Mouse (Mus musculus): ENCODE data around the gene Agpat4. TPM values are rescaled to one million over a fixed set of nuclear protein-coding genes. Genes with fewer than 3 reads are reported as not detected.
A peak's percentile ranks its signal among the peaks of the same experiment; 100 is the strongest.

Gene Agpat4
- 62.0 and 65.7 TPM in 2 replicates for polyA plus RNA-seq (2015; fragmentation: Nextera tagmentation; extraction: Ambion mirVana)

DNA sequence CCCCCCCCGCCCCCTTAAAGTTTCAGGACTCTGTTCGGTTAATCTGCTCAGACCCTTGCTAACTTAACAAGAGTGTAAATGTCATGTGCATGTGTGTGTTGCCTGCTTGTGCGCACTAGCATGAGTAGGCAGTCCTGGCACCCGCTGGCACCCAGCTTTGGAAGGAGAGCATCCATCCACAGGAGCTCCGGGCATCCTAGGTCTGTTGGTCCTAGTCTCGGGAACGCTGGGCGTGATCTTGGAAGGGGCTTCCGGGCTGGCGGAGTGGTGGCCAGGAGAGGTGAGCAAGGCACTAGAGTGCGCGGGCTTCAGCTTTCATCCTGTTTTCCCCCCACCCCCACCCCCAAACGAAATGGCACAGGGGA, at the start of gene Agpat4:
TSS of gene Agpat4 (plus strand) at position 144 of the 365 bp plus-strand sequence.
- peak within 1 kb of the TSS; percentile 89 for H3K27ac ChIP-seq
- 0% methylated on average over 13 of the region's 13 CpGs for WGBS
- H3K36me3 ChIP-seq (replicated peaks), result no peaks in the 10 kb centered on the region
- H3K4me1 ChIP-seq, result peaks cover 23% of the 10 kb centered on the region
- H3K27me3 ChIP-seq (replicated peaks), result no peaks in the 10 kb centered on the region
- peak; percentile 82 for ATAC-seq (replicated peaks)
- no peaks in the 10 kb centered on the region for H3K9me3 ChIP-seq
- H3K4me3 ChIP-seq, result peak within 1 kb of the TSS; percentile 60
- peak within 1 kb of the TSS; percentile 70 for H3K9ac ChIP-seq
- H3K4me2 ChIP-seq, result peak within 1 kb of the TSS; percentile 94

GRCm38 (mm10) chr17:12076816-12077215, 41.7 kb upstream of the Agpat4 start:
- no peak for ATAC-seq (replicated peaks)
- H3K27me3 ChIP-seq (replicated peaks), result no peaks in the 10 kb centered on the region
- no peak overlapping the region for H3K9ac ChIP-seq
- no peak overlapping the region for H3K27ac ChIP-seq
- no peak overlapping the region for H3K4me2 ChIP-seq
- H3K9me3 ChIP-seq, result no peaks in the 10 kb centered on the region
- WGBS, result 37% methylated on average over 2 of the region's 2 CpGs
- no peaks in the 10 kb centered on the region for H3K36me3 ChIP-seq (replicated peaks)
- no peaks in the 10 kb centered on the region for H3K4me1 ChIP-seq
- no peak overlapping the region for H3K4me3 ChIP-seq

DNA sequence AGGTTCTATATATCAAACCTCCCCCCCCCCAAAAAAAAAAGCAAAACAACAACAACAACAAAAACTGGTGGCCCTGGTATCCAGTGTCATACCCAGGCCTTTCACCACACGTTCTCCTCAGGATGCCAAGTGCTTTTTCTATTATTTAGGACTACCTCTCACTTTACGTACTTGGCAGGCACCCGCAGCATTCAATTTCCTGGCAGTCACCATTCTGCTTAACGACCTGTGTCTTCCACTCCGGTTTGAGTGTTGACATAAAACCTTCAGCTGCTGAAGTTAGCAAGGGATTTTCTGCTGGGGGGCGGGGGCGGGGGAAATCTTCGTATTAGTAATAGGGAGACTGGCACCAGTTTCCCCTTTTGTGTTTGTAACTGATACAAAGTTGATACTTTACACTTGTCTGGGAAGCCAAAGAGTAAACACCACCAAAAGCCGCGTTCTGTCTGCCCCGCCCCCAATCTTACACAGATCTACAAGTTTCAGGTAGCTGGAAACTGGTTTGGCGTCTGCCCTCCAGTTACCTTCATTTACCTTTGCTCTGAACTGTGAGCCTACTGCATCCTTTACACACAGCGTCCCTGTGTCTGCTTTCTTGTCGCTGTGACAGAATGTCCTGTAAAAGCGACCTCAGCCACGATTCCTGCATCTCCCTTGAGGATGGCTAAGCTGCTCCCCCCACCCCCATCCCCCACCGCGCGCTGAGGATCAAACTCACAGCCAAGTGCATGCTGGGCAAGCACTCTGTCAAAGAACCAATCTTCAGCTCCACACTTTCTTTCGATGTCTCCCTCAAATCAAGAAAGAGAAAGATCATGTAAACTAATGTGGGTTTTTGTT, 37.6 kb upstream of the Agpat4 start:
- Histone ChIP-seq H3K4me2 (no peak overlapping the region), H3K27me3 (replicated peaks) (no peaks in the 10 kb centered on the region), H3K9me3 (no peaks in the 10 kb centered on the region), H3K9ac (no peak overlapping the region), H3K36me3 (replicated peaks) (no peaks in the 10 kb centered on the region), H3K27ac (no peak overlapping the region), H3K4me3 (no peak overlapping the region), H3K4me1 (no peaks in the 10 kb centered on the region)
- no peak for ATAC-seq (replicated peaks)
- 51% methylated on average over 20 of the region's 20 CpGs for WGBS

- no peak overlapping the region for H3K4me2 ChIP-seq
- no peaks in the 10 kb centered on the region for H3K27me3 ChIP-seq (replicated peaks)
- no peak overlapping the region for H3K9ac ChIP-seq
- H3K4me1 ChIP-seq, result no peaks in the 10 kb centered on the region
- 92% methylated on average over 5 of the region's 5 CpGs for WGBS
- H3K4me3 ChIP-seq, result no peak overlapping the region
- H3K9me3 ChIP-seq, result no peaks in the 10 kb centered on the region
- no peak for ATAC-seq (replicated peaks)
- H3K36me3 ChIP-seq (replicated peaks), result no peaks in the 10 kb centered on the region
- H3K27ac ChIP-seq, result no peak overlapping the region
Observed at GRCm38 (mm10) chr17:12082201-12082600, 36.3 kb upstream of the Agpat4 start.

DNA sequence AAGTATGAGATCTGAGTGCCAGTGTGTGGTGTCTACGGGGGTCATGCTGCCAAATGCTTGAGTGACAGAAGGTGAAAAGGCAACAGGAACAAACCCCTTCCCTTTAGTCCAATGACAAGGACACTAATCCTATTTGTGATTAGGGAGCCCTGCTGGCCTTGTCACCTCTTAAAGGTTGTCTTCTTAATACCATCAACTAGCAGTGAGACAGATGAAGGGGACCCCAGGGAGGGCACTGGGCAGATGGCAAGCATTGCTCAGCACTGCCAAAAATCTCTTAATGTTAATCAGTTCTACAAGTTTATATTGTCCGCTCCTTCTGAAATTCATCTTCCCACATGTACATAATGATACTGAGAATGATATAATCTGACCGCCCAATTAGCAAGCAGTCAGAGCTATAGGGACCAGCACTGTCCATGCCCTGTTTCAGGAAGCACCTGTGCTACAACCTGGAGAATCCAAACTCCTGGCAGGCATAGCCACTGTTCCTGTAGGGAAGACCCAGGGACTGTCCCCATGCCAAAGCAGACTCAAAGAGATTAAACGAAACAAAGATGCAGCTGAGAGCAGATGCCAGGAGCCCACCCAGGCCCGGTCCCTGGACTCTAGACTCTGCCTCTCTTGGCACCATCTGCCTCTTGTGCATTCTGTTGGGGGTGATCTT, 28.1 kb upstream of the Agpat4 start:
- Histone ChIP-seq H3K27ac (no peak overlapping the region), H3K9ac (no peak overlapping the region), H3K9me3 (no peaks in the 10 kb centered on the region), H3K27me3 (replicated peaks) (no peaks in the 10 kb centered on the region), H3K4me3 (no peak overlapping the region), H3K4me2 (no peak overlapping the region), H3K4me1 (0 out of 2 replicates have a peak, but pooled peaks cover 6% of the 10 kb centered on the region), H3K36me3 (replicated peaks) (no peaks in the 10 kb centered on the region)
- no peak for ATAC-seq (replicated peaks)
- WGBS, result 46% methylated on average over 5 of the region's 5 CpGs

GRCm38 (mm10) chr17:12092901-12093564, 25.5 kb upstream of the Agpat4 start:
- Histone ChIP-seq H3K4me3 (no peak overlapping the region), H3K27ac (no peak overlapping the region), H3K27me3 (replicated peaks) (no peaks in the 10 kb centered on the region), H3K4me2 (no peak overlapping the region), H3K4me1 (0 out of 2 replicates have a peak, but pooled peaks cover 6% of the 10 kb centered on the region), H3K9me3 (no peaks in the 10 kb centered on the region), H3K36me3 (replicated peaks) (no peaks in the 10 kb centered on the region), H3K9ac (no peak overlapping the region)
- WGBS, result 55% methylated on average over 6 of the region's 6 CpGs
- no peak for ATAC-seq (replicated peaks)

DNA sequence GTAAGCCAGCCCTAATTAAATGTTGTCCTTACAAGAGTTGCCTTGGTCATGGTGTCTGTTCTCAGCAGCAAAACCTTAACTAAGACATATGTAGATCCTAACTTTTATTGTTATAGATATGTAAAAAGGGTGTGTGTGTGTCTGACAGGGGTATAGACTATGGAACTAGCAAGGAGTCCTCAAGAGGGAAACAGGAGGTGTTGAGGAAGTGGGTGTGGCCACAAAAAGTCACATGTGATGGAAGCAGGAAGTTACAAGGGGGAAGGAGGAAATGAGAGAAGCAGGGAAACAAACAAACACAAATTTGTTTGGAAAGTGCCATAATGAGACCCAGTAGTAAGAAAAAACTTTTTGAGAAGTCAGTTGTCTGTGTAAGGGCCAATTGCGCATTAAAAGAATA, 24.5 kb upstream of the Agpat4 start:
- no peaks in the 10 kb centered on the region for H3K36me3 ChIP-seq (replicated peaks)
- no peaks in the 10 kb centered on the region for H3K9me3 ChIP-seq
- H3K4me1 ChIP-seq, result 0 out of 2 replicates have a peak, but pooled peaks cover 6% of the 10 kb centered on the region
- no peaks in the 10 kb centered on the region for H3K27me3 ChIP-seq (replicated peaks)
- no peak overlapping the region for H3K27ac ChIP-seq
- no peak overlapping the region for H3K4me3 ChIP-seq
- WGBS, result 98% methylated on average over 1 of the region's 1 CpGs
- ATAC-seq (replicated peaks), result no peak
- no peak overlapping the region for H3K4me2 ChIP-seq
- H3K9ac ChIP-seq, result no peak overlapping the region

- H3K9ac ChIP-seq, result no peak overlapping the region
- no peak for ATAC-seq (replicated peaks)
- no peaks in the 10 kb centered on the region for H3K36me3 ChIP-seq (replicated peaks)
- H3K4me1 ChIP-seq, result 0 out of 2 replicates have a peak, but pooled peaks cover 6% of the 10 kb centered on the region
- H3K27ac ChIP-seq, result no peak overlapping the region
- 80% methylated on average over 9 of the region's 9 CpGs for WGBS
- no peak overlapping the region for H3K4me3 ChIP-seq
- no peak overlapping the region for H3K4me2 ChIP-seq
- H3K27me3 ChIP-seq (replicated peaks), result no peaks in the 10 kb centered on the region
- H3K9me3 ChIP-seq, result no peaks in the 10 kb centered on the region
Observed at GRCm38 (mm10) chr17:12094827-12095590, 23.5 kb upstream of the Agpat4 start.

- Histone ChIP-seq H3K36me3 (replicated peaks) (no peaks in the 10 kb centered on the region), H3K4me1 (no peaks in the 10 kb centered on the region), H3K27ac (no peak overlapping the region), H3K27me3 (replicated peaks) (no peaks in the 10 kb centered on the region), H3K9ac (no peak overlapping the region), H3K9me3 (no peaks in the 10 kb centered on the region), H3K4me2 (no peak overlapping the region), H3K4me3 (no peak overlapping the region)
- ATAC-seq (replicated peaks), result no peak
Observed at GRCm38 (mm10) chr17:12099415-12099814, 19.1 kb upstream of the Agpat4 start.

DNA sequence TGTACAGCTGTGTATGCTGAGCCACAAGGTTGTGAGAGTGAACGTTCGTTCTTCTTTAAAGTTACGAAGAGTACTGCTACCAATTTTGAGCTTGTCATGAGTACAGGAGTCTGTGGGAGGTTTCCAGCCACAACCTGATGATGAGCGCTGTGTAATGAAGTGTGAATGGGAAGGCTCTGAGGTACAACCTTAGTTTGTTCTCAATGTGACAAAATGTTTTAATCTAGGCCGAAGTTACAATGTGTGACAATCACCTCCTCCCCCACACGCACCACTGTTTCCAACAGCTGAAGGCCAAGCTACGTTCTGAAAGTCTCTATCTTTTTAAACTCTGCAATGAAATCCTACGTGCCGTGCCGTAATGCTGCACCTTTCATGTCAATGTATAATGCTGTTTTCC, 16.2 kb upstream of the Agpat4 start:
- H3K4me3 ChIP-seq, result no peak overlapping the region
- no peak for ATAC-seq (replicated peaks)
- no peaks in the 10 kb centered on the region for H3K4me1 ChIP-seq
- H3K36me3 ChIP-seq (replicated peaks), result no peaks in the 10 kb centered on the region
- no peaks in the 10 kb centered on the region for H3K27me3 ChIP-seq (replicated peaks)
- 95% methylated on average over 10 of the region's 10 CpGs for WGBS
- no peak overlapping the region for H3K4me2 ChIP-seq
- H3K9me3 ChIP-seq, result no peaks in the 10 kb centered on the region
- no peak overlapping the region for H3K27ac ChIP-seq
- H3K9ac ChIP-seq, result no peak overlapping the region

GRCm38 (mm10) chr17:12103781-12104180, 14.7 kb upstream of the Agpat4 start:
- Histone ChIP-seq H3K4me2 (no peak overlapping the region), H3K4me3 (no peak overlapping the region), H3K36me3 (replicated peaks) (no peaks in the 10 kb centered on the region), H3K9ac (no peak overlapping the region), H3K9me3 (no peaks in the 10 kb centered on the region), H3K27ac (no peak overlapping the region), H3K27me3 (replicated peaks) (no peaks in the 10 kb centered on the region), H3K4me1 (no peaks in the 10 kb centered on the region)
- WGBS, result 80% methylated on average over 6 of the region's 6 CpGs
- no peak for ATAC-seq (replicated peaks)

GRCm38 (mm10) chr17:12104245-12104644, 14.3 kb upstream of the Agpat4 start:
- WGBS, result 92% methylated on average over 7 of the region's 7 CpGs

More at GRCm38 (mm10) chr17:12104245-12104644, 14.3 kb upstream of the Agpat4 start:
- Histone ChIP-seq H3K9me3 (no peaks in the 10 kb centered on the region), H3K4me2 (no peak overlapping the region), H3K4me3 (no peak overlapping the region), H3K36me3 (replicated peaks) (no peaks in the 10 kb centered on the region), H3K27me3 (replicated peaks) (no peaks in the 10 kb centered on the region), H3K9ac (no peak overlapping the region), H3K27ac (no peak overlapping the region), H3K4me1 (no peaks in the 10 kb centered on the region)
- ATAC-seq (replicated peaks), result no peak
